Comparison of ENCODE assay signal across 10 mouse cellular contexts in genomic region chr3:129223964-129224805, GRCm38 (mm10). TPM values are rescaled to one million over a fixed set of nuclear protein-coding genes. Genes with fewer than 3 reads are reported as not detected.
A peak's percentile ranks its signal among the peaks of the same experiment; 100 is the strongest.
DNase-seq lines count a peak whose midpoint lies in the region; ATAC-seq and TF ChIP-seq lines count a peak whose summit lies in the region.
"Had no signal": no experiment of that assay in that cellular context is flagged by ENCODE, and none has a peak within 500 bp of the region (broad histone marks: within the 10 kb centered on the region; RNA-seq: fewer than 3 reads in every experiment).

No protein-coding gene starts in this region.

- H3K36me3 ChIP-seq in lung, embryonic 14.5 days (ENCODE audit: insufficient read depth): no peaks in the 10 kb centered on the region
- H3K36me3 ChIP-seq in intestine, embryonic 15.5 days: no peaks in the 10 kb centered on the region
- H3K36me3 ChIP-seq in midbrain, embryonic 13.5 days: no peaks in the 10 kb centered on the region

- TF ChIP-seq CTCF in lung, embryonic 14.5 days (IDR thresholded peaks at IDR 0.05; ENCODE audit: low read depth): no peak

- peak overlapping the region; percentile 10; the same call in 1 of the 2 replicates for H3K4me2 ChIP-seq in lung, embryonic 14.5 days
- H3K4me2 ChIP-seq in intestine, embryonic 15.5 days (replicated peaks): peak overlapping the region; percentile 58
- H3K4me2 ChIP-seq in midbrain, embryonic 13.5 days (replicated peaks): peak overlapping the region; percentile 19

- 2% methylated on average over 26 of the region's 26 CpGs for WGBS in lung, embryonic 14.5 days
- under 1% methylated on average over 26 of the region's 26 CpGs for WGBS in intestine, embryonic 15.5 days
- under 1% methylated on average over 26 of the region's 26 CpGs for WGBS in midbrain, embryonic 13.5 days

- no peak for ATAC-seq in lung, embryonic 14.5 days (ENCODE audit: insufficient read depth)
- no peak for ATAC-seq in intestine, embryonic 15.5 days
- no peak for ATAC-seq in midbrain, embryonic 13.5 days
- no peak; the same call in 1 of the 2 replicates for ATAC-seq in granulocyte monocyte progenitor cell, adult 5-6 weeks (replicated peaks; ENCODE audit: poor library complexity, severe bottlenecking)

- H3K27me3 ChIP-seq in lung, embryonic 14.5 days (ENCODE audit: insufficient read depth, low read length): peaks cover 93% of the 10 kb centered on the region
- peaks cover 42% of the 10 kb centered on the region for H3K27me3 ChIP-seq in intestine, embryonic 15.5 days (replicated peaks)
- peaks cover 94% of the 10 kb centered on the region for H3K27me3 ChIP-seq in midbrain, embryonic 13.5 days

- peak overlapping the region; percentile 1; the same call in 1 of the 2 replicates for H3K4me3 ChIP-seq in lung, embryonic 14.5 days (ENCODE audit: low read depth, low read length)
- peak overlapping the region; percentile 46 for H3K4me3 ChIP-seq in intestine, embryonic 15.5 days (replicated peaks)
- peak overlapping the region; percentile 6; the same call in 1 of the 2 replicates for H3K4me3 ChIP-seq in midbrain, embryonic 13.5 days (replicated peaks)
- H3K4me3 ChIP-seq: heart, adult 2 months had no signal

- peak; percentile 10 for DNase-seq in lung, embryonic 14.5 days
- DNase-seq in lung, postnatal 25 days (ENCODE audit: low spot score): no peak
- peak; percentile 64 for DNase-seq in embryo, embryonic 10.5 days (ENCODE audit: low spot score)
- DNase-seq in urinary bladder, postnatal 4 days (ENCODE audit: low spot score in 2 of 2): no peak
- DNase-seq in layer of hippocampus, postnatal 10 days (ENCODE audit: low spot score in 2 of 2): no peak
- DNase-seq: cerebellum, adult 2 months had no signal

- no peaks in the 10 kb centered on the region for H3K9me3 ChIP-seq in lung, embryonic 14.5 days (ENCODE audit: low read depth, low read length)
- H3K9me3 ChIP-seq in intestine, embryonic 15.5 days: no peaks in the 10 kb centered on the region
- H3K9me3 ChIP-seq in midbrain, embryonic 13.5 days: no peaks in the 10 kb centered on the region

- H3K4me1 ChIP-seq in lung, embryonic 14.5 days (ENCODE audit: insufficient read depth): no peaks in the 10 kb centered on the region
- H3K4me1 ChIP-seq in intestine, embryonic 15.5 days (replicated peaks): peaks cover 2% of the 10 kb centered on the region; the same call in 1 of the 2 replicates
- peaks cover 10% of the 10 kb centered on the region; the same call in 1 of the 2 replicates for H3K4me1 ChIP-seq in midbrain, embryonic 13.5 days (replicated peaks)

- H3K9ac ChIP-seq in lung, embryonic 14.5 days: no peak overlapping the region
- peak overlapping the region; percentile 66 for H3K9ac ChIP-seq in intestine, embryonic 15.5 days
- H3K9ac ChIP-seq in midbrain, embryonic 13.5 days (replicated peaks): no peak overlapping the region

- H3K27ac ChIP-seq in lung, embryonic 14.5 days (ENCODE audit: low read depth): no peak overlapping the region
- H3K27ac ChIP-seq in intestine, embryonic 15.5 days: peak overlapping the region; percentile 60; the same call in 1 of the 2 replicates
- H3K27ac ChIP-seq in midbrain, embryonic 13.5 days: no peak overlapping the region
- H3K27ac ChIP-seq: heart, adult 2 months had no signal

RNA-seq across cellular contexts. Expression of gene Pitx2, which starts 24.5 kb away (rescaled TPM):
- polyA plus RNA-seq in lung, embryonic 14.5 days (2014; fragmentation: Nextera tagmentation; extraction: Ambion mirVana): 0.87 and 5.1 TPM in 2 replicates
- polyA plus RNA-seq in intestine, embryonic 15.5 days (2015; fragmentation: Nextera tagmentation; extraction: Ambion mirVana): 39.4 and 45.2 TPM in 2 replicates
- polyA plus RNA-seq in midbrain, embryonic 13.5 days (2015; fragmentation: Nextera tagmentation; extraction: Ambion mirVana): 59.2 and 101 TPM in 2 replicates
- not detected for total RNA-seq in layer of hippocampus, postnatal 10 days (2021)
- total RNA-seq in granulocyte monocyte progenitor cell, adult 5-6 weeks (2014; fragmentation: Nextera tagmentation): not detected in 2 replicates
- total RNA-seq in granulocyte monocyte progenitor cell, adult 5-6 weeks (2017): not detected in 2 replicates

Comparison
In these comparisons a context has a peak if more than half of its experiments do, and no peak if none do; other contexts are left out.
1. DNase-seq: peak in lung, embryonic 14.5 days (single experiment) and embryo, embryonic 10.5 days (single experiment); none in lung, postnatal 25 days (single experiment), urinary bladder, postnatal 4 days (0 of 2) and layer of hippocampus, postnatal 10 days (0 of 2).
2. Peak in every context shown above with its lines, with median percentiles within 50 percentile points of each other: H3K4me2 ChIP-seq and H3K4me3 ChIP-seq.